Mouse (Mus musculus): ENCODE measurements around the gene Glis2. TPM values are rescaled to one million over a fixed set of nuclear protein-coding genes. Genes with fewer than 3 reads are reported as not detected.

Glis2 gene
- total and polyA plus RNA-seq, 3 experiments: 0.62 to 5.0 TPM; not detected in 1

DNA sequence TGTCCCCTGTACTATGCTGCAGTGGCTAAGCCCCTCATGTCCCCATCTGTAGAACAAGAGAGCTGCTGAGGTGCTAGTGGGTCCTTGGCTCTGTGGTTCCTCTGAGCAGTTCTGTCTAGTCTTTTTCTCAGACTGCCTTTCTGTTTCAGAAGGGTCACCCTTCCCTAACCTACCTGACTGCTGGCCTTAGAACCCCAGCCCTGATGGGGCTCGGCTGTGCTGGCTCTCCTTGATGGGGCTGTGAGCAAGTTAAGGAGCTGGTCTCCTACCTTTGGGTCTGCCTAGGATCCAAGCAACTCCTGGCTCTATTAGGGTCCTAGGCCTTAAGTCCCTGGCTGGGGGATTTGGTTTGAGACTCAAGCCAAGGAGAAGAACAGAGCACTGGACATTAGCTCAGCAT, 20.8 kb downstream of the Glis2 start:
- no peaks in the 10 kb centered on the region for H3K9me3 ChIP-seq (replicated peaks; ENCODE audit: insufficient read depth, low read length)
- no peaks in the 10 kb centered on the region; a peak in 1 of 4 replicates for H3K36me3 ChIP-seq (ENCODE audit: control insufficient read depth in 1 of 2, insufficient read depth in 2 of 2, low read length in 2 of 2)
- no peaks in the 10 kb centered on the region for H3K4me1 ChIP-seq (ENCODE audit: control insufficient read depth in 1 of 2, insufficient read depth in 2 of 2, low read length in 2 of 2)
- H3K79me2 ChIP-seq (ENCODE audit: control insufficient read depth, insufficient read depth, low read length, poor library complexity): peaks cover 3% of the 10 kb centered on the region
- H3K9ac ChIP-seq (ENCODE audit: control insufficient read depth, low read depth, low read length, poor library complexity, severe bottlenecking): no peak overlapping the region
- no peak overlapping the region for H3K27ac ChIP-seq (ENCODE audit: control insufficient read depth, low read depth, low read length)
- no peak overlapping the region for H3K4me3 ChIP-seq (ENCODE audit: control insufficient read depth in 1 of 2, insufficient read depth in 1 of 2, low read depth in 2 of 2, low read length in 2 of 2)
- DNase-seq (ENCODE audit: low read depth, low spot score): no peak
- no peaks in the 10 kb centered on the region for H3K27me3 ChIP-seq (ENCODE audit: control insufficient read depth in 1 of 2, insufficient read depth in 2 of 2, low read length in 2 of 2)
- no peak for TF ChIP-seq ZMIZ1 (IDR thresholded peaks at IDR 0.05; ENCODE audit: low read depth, low read length)
- no peak for TF ChIP-seq ETS1 (IDR thresholded peaks at IDR 0.05; ENCODE audit: low read depth, low read length)
- TF ChIP-seq USF1 (IDR thresholded peaks at IDR 0.05; ENCODE audit: low read depth, low read length): no peak
- no peak for TF ChIP-seq USF2 (IDR thresholded peaks at IDR 0.05; ENCODE audit: borderline replicate concordance in 1 of 2, insufficient read depth in 1 of 2, low read depth in 1 of 2, low read length in 2 of 2)
- no peak for TF ChIP-seq SMC3 (IDR thresholded peaks at IDR 0.05; ENCODE audit: low read depth, low read length)
- no peak for TF ChIP-seq RCOR1 (IDR thresholded peaks at IDR 0.05; ENCODE audit: low read depth, low read length)
- TF ChIP-seq NRF1 (IDR thresholded peaks at IDR 0.05; ENCODE audit: insufficient read depth, low read depth, low read length, poor library complexity, severe bottlenecking): no peak
- TF ChIP-seq UBTF (IDR thresholded peaks at IDR 0.05; ENCODE audit: borderline replicate concordance, insufficient read depth, low read depth, low read length): no peak
- TF ChIP-seq ZKSCAN1 (IDR thresholded peaks at IDR 0.05; ENCODE audit: low read depth, low read length): no peak
- TF ChIP-seq GATA1 (IDR thresholded peaks at IDR 0.05; ENCODE audit: low read depth, low read length): no peak
- no peak for TF ChIP-seq ZNF384 (IDR thresholded peaks at IDR 0.05; ENCODE audit: low read depth, low read length)
- no peak for TF ChIP-seq MEF2A (IDR thresholded peaks at IDR 0.05; ENCODE audit: extremely low read depth, insufficient replicate concordance, low read depth, low read length, poor library complexity, severe bottlenecking)
- TF ChIP-seq EP300 (IDR thresholded peaks at IDR 0.05; ENCODE audit: low read depth in 1 of 2, low read length in 2 of 2): no peak

DNA sequence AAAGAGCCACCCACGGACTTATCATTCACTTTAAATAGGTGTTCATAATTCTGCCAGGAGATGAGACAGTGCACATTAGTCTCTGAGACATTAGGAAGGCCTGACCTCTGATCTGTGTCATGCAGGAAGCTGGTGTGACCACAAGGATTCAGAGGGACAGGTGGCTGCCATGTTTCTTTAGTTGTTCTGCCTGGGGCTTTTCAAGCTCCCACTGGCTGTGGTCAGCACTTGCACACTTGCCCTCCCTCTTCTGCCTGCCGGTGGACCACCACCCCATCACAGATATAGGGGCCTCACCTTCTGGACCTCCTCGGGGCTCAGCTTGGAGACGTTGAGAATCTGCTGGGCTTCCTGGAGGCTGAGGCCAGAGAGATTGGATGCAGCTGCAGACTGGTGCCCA, 22.3 kb downstream of the Glis2 start:
- Histone ChIP-seq H3K27ac (ENCODE audit: control insufficient read depth, low read depth, low read length) (no peak overlapping the region), H3K79me2 (ENCODE audit: control insufficient read depth, insufficient read depth, low read length, poor library complexity) (peaks cover 8% of the 10 kb centered on the region), H3K9me3 (replicated peaks; ENCODE audit: insufficient read depth, low read length) (no peaks in the 10 kb centered on the region), H3K4me3 (ENCODE audit: control insufficient read depth in 1 of 2, insufficient read depth in 1 of 2, low read depth in 2 of 2, low read length in 2 of 2) (no peak overlapping the region), H3K4me1 (ENCODE audit: control insufficient read depth in 1 of 2, insufficient read depth in 2 of 2, low read length in 2 of 2) (no peaks in the 10 kb centered on the region), H3K9ac (ENCODE audit: control insufficient read depth, low read depth, low read length, poor library complexity, severe bottlenecking) (no peak overlapping the region), H3K27me3 (ENCODE audit: control insufficient read depth in 1 of 2, insufficient read depth in 2 of 2, low read length in 2 of 2) (no peaks in the 10 kb centered on the region), H3K36me3 (ENCODE audit: control insufficient read depth in 1 of 2, insufficient read depth in 2 of 2, low read length in 2 of 2) (no peaks in the 10 kb centered on the region; a peak in 1 of 4 replicates)
- DNase-seq (ENCODE audit: low read depth, low spot score): no peak
- TF ChIP-seq MAZ (IDR thresholded peaks at IDR 0.05; ENCODE audit: low read depth, low read length) (no peak), MYB (IDR thresholded peaks at IDR 0.05; ENCODE audit: low read depth, low read length) (no peak), JUND (IDR thresholded peaks at IDR 0.05; ENCODE audit: low read depth, low read length) (no peak), UBTF (IDR thresholded peaks at IDR 0.05; ENCODE audit: borderline replicate concordance, insufficient read depth, low read depth, low read length) (no peak), NELFE (IDR thresholded peaks at IDR 0.05; ENCODE audit: low read depth, low read length) (no peak), E2F4 (IDR thresholded peaks at IDR 0.05; ENCODE audit: borderline replicate concordance, low read depth, low read length) (no peak), SMC3 (IDR thresholded peaks at IDR 0.05; ENCODE audit: low read depth, low read length) (no peak), CTCF (IDR thresholded peaks at IDR 0.05 in 2 of 3, conservative IDR thresholded peaks at IDR 0.05 in 1 of 3; ENCODE audit: control insufficient read depth in 1 of 3, insufficient read depth in 1 of 3, low read depth in 2 of 3, low read length in 3 of 3, poor library complexity in 1 of 3, severe bottlenecking in 1 of 3) (no peak), NRF1 (IDR thresholded peaks at IDR 0.05; ENCODE audit: insufficient read depth, low read depth, low read length, poor library complexity, severe bottlenecking) (no peak), RAD21 (IDR thresholded peaks at IDR 0.05; ENCODE audit: low read depth, low read length) (no peak), ZMIZ1 (IDR thresholded peaks at IDR 0.05; ENCODE audit: low read depth, low read length) (no peak), MYC (IDR thresholded peaks at IDR 0.05; ENCODE audit: low read depth, low read length) (no peak), GATA1 (IDR thresholded peaks at IDR 0.05; ENCODE audit: low read depth, low read length) (no peak), RCOR1 (IDR thresholded peaks at IDR 0.05; ENCODE audit: low read depth, low read length) (no peak), MAFK (IDR thresholded peaks at IDR 0.05; ENCODE audit: borderline replicate concordance, low read depth, low read length) (no peak), CHD1 (IDR thresholded peaks at IDR 0.05; ENCODE audit: low read depth, low read length) (no peak), POLR2AphosphoS5 (IDR thresholded peaks at IDR 0.05; ENCODE audit: borderline replicate concordance, low read depth, low read length) (no peak), KAT2A (conservative IDR thresholded peaks at IDR 0.05; ENCODE audit: low read depth, low read length) (no peak), GABPA (IDR thresholded peaks at IDR 0.05; ENCODE audit: low read depth, low read length) (no peak)

Data from MEL (cell line).